Mouse (Mus musculus) liver, postnatal 0 days (tissue): Measurements from ENCODE around the gene Pip4p1.

Experiments
- CTCF ChIP-seq: sonication (generic); IDR thresholded peaks from 2 replicates; pipeline ENCODE4 v1.5.1; 2016; ENCODE audit warnings: antibody characterized with exemption, low read depth
- EP300 ChIP-seq: IDR thresholded peaks from 2 replicates; pipeline ENCODE4 v1.6.1; 2016; ENCODE audit warnings: antibody characterized with exemption, low read depth, mild to moderate bottlenecking

GRCm38 (mm10) chr14:50904828-50905129, 25.9 kb downstream of the Pip4p1 start:
- 0 out of 2 replicates have a peak, but pooled peaks have one; percentile 6 for TF ChIP-seq CTCF
- no peak for TF ChIP-seq EP300
